Mouse (Mus musculus) kidney, adult 2 months (tissue): Measurements from ENCODE around the gene Smpdl3a.

Experiments
- CTCF ChIP-seq: fragments of 200-500 bp; conservative IDR thresholded peaks from 2 replicates; pipeline ENCODE4 v1.5.1; 2011; ENCODE audit warnings: low read depth, mild to moderate bottlenecking, control low read depth, low read length, moderate library complexity, mixed read lengths; ENCODE audit not compliant: insufficient read depth, insufficient read length
- POLR2A ChIP-seq: fragments of 200-500 bp; IDR thresholded peaks from one replicate; pipeline ENCODE4 v1.6.1; 2011; ENCODE audit warnings: low read depth, low read length, control low read depth

- no peak for TF ChIP-seq CTCF
- TF ChIP-seq POLR2A = no peak
Measured at GRCm38 (mm10) chr10:57792957-57793356, 1.2 kb upstream of the Smpdl3a start.
